Mouse (Mus musculus) ES-Bruce4 (cell line): Measurements from ENCODE around the gene Commd6.

ENCODE experiments used
- CTCF ChIP-seq: IDR thresholded peaks from one replicate; pipeline ENCODE4 v1.8.1; 2011; ENCODE audit warnings: low read depth, low read length
- EP300 ChIP-seq: IDR thresholded peaks from 2 replicates; pipeline ENCODE4 v1.6.1; 2011; ENCODE audit warnings: low read depth, low read length; ENCODE audit not compliant: insufficient read depth
- POLR2A ChIP-seq: IDR thresholded peaks from one replicate; pipeline ENCODE4 v1.8.1; 2011; ENCODE audit warnings: low read length; ENCODE audit not compliant: insufficient read depth

DNA sequence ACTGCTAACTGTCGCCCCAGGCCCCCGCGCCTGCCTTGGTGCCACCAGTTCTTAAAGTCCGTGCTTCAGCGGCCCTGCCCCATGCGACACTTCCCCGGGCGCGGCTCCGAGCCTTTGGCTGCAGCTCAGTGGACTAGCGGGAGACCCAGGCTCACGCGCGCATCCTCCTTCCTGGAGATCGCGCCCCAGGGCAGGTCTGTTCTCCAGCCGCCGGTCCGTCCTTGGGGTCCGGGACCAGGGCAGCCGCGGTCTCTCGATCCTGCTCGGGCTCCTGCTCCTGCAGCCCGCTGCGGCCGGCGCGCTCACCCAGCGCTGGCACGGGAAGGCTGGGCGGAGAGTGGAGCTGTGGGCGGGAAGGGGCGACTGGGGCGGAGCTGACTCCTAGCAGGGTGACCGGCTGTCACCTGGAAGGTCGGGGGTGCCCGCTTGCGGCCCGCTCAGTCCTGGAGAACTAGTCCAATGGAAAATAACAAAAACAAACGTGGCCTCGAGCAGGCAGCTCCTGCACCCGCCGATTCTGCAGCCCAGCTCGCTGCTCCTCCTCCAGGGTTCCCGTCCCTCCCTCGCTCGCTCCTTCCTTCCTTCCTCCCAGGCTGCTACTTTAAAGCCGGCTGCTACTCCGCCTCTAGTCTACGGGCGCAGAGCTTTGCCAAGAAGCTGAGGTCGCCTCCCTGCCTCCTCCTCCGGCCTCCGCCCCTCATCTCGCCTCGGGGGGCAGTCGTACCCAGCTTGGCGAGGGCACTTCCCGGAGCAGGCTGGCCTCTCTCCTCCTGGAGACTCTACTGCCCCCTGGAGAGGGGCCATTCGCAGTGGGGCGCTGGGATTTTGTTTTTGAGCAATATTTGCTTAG lies 31.7 kb downstream of the Commd6 start, which contains the start of gene Tbc1d4:
- TF ChIP-seq POLR2A: no peak
- TF ChIP-seq CTCF: peak; percentile 31
- TF ChIP-seq EP300: no peak
